Mouse (Mus musculus): Measurements from ENCODE around the gene Cd83. TPM values are rescaled to one million over a fixed set of nuclear protein-coding genes. Genes with fewer than 3 reads are reported as not detected.

Cd83 gene
- 1 to 10 TPM; 2.3 to 3.5 TPM for total RNA-seq (2021)
- long read RNA-seq, experiment 1, transcript Cd83-201 (5 exons, 2,477 nt), result major isoform, 8 of 10 reads
- long read RNA-seq, experiment 1, partial matches to known transcripts, result 0 of 10 reads
- long read RNA-seq, experiment 1, other reads (novel, unspliced or antisense), result 2 of 10 reads
- long read RNA-seq, experiment 2, transcript Cd83-201 (5 exons, 2,477 nt), result major isoform, 7 of 11 reads
- long read RNA-seq, experiment 2, partial matches to known transcripts, result 0 of 11 reads
- long read RNA-seq, experiment 2, other reads (novel, unspliced or antisense), result 4 of 11 reads

DNA sequence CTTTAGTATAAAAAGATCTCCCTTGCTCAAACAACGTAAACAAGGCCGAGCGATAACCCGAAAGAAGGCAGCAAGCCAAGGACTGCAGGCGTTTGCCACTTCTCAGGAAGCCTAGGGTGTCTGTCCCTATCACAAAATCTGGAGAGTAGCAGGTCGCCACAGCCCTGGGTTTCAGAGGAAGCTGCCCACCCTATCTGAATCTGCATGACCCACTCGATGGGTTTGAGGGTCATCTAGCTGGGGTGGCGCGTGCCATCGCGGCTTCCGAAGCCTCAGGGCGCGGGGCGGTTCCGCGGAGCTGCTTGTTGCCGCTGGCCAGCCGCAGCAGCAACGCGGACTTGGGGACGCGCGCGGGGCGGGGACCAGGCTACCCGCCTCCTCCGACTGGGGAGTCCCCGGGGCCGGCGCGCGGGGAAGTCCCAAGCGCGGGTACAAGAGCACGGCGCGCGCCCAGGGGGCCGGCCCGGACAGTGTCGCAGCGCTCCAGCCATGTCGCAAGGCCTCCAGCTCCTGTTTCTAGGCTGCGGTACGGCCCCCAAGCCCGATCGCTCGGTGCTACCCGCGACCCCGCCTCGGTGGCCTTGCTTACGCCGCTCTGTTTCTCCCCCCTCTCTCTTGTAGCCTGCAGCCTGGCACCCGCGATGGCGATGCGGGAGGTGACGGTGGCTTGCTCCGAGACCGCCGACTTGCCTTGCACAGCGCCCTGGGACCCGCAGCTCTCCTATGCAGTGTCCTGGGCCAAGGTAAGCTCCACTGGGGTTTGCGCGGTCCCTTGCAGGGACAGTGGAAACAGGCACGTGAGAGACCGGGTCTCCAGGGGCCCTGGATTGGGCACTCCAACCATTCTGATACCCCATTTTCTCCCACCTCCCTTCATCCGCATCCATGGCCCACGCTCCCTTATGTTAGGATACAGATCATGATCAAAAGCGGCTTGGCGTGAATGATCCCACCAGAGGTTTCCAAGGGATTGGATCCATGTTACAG lies at the start of gene Cd83:
TSS of gene Cd83 (plus strand) at position 51 of the 987 bp plus-strand sequence.
- DNase-seq, result peak; percentile 77 to 88

DNA sequence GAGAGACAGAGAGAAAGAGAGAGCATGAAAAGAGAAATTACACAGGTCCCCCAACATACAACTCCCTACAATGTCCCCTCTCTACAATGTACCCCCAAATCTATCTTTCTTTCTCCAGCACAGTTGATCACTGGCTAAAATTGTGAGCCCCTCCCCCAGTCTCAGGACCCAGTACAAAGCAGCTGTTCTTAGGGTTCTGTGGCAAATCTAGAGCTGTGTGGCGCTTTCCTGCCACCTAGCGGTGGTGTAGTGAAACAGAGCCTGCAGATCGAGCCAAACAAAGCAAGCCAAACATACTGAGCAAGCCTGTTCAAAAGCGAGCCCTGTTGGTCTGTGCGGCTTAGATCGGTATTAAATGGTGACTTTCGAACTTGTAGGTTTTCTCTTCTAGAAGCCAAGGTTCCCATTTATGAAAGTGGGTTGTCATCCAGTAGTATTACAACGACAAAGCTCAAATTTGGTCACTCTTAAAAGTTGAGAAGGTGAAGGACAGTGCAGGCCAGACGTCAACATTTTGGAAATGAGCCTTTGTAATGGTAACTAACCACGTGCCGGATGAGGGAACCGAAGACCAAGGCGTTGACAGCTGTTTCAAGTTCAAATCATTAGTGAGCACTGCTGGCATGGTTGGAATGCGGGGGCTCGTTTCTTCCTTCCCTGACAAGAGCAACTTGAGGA lies 44.8 kb upstream of the Cd83 start:
- DNase-seq, result peak; percentile 75 to 82

DNA sequence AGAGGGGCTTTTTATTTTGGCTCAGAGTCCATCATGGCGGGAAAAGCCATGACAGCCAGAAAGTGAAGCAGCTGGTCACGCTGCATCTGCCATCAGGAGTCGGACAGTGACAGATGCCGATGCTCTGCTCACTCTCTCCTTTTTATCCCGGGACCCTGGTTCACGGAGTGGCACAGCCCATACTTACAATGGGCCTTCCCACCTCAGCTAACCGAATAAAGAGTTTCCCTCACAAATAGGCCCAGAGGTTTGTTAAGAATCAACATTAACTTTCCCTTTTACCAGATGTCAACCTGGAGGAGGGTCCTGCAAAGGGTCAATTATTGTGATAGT lies 44.3 kb upstream of the Cd83 start:
- DNase-seq, result no peak

DNA sequence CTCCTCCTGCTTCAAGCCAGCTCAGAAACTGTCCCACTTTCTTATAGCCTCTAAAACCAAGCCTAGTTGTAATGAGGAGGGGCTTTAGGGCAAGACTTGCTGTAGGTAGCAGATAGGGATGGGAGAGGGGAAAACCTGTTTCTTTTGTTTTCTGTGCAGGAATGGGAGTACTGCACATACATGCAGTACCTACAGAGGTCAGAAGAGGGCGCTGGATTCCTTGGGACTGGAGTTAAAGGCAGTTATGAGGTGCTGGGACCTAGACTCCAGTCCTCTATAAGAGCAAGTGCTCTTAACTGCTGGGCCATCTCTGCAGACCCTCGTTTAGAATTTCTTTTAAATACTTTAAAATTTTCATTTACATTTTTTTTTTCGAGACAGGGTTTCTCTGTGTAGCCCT lies 41.9 kb upstream of the Cd83 start:
- DNase-seq, result no peak

DNA sequence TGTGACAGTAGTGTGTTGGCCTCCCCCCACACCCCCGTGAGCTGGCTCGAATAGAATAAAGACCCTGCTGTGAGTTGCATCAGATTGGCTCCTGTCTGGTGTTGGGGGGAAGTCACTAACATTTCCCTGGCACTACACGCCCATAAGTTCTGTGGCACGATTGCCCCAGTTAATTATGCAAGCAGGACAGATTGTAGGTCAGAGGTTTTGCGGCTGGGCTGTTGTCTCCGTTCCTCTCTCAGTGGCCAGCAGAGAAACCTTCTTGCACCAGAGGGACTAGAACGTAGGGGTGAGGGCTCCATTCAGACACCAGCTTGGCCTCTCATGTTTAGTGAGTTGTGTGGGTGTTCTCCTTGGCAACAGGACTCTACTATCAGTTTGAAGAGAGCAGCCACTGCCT lies 40.3 kb upstream of the Cd83 start:
- no peak for DNase-seq

DNA sequence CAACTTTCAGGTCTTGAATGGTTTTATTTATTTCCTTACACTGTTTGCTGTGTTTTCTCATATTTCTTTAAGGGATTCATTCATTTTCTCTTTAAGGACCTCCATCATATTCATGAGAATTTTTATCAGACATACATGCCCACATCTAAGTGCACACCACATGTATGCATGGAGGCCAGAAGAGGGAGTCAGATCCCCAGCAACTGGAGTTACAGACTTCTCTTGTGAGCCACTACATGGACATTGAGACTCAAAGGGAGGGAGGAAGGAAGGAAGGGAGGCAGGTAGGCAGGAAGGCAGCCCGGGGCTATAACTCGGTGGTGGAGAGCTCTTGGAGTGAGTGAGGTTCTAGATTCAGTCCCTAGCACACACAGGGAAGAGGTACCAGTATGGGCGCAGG lies 34.3 kb upstream of the Cd83 start:
- DNase-seq, result peak in 1 of 2 experiments; percentile 13

DNA sequence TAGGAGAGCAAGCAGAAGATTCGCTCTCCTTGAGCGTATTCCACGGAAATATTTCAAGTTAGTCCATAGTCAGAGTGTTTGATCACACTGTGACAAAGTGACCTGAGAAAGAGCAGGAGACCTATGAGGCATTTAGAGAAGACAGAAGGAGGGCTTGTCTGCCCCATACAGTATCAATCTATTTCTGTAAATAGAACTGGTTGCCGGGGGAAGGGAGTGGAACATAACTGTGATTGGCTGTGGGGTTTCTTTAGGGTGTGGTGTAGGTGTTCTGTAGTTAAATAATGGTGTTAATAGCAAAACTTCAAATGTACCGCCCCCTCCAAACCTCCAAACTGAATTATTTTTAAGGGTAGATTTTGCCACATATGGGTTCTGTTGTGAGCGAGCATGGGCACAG lies 33.6 kb upstream of the Cd83 start:
- no peak for DNase-seq

DNA sequence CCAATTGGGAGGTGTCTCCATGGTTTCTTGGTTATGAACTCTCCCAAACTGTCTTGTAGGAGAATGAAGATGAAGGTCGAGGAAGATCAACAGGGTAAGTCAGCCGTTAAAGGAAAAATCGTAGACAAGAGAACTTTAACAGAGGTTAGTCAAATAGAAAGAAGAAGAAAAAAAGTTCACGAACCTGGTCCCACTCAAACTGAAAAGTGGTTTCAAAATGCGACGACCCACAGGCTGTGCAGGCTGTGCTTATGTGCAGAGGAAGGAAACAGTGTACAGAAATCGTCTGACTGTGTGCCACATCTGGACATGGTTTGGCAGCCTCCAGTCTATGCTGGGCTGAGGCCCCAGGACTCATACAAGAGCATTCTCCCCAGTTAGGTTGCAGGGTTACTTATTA lies 32.2 kb upstream of the Cd83 start:
- no peak for DNase-seq

DNA sequence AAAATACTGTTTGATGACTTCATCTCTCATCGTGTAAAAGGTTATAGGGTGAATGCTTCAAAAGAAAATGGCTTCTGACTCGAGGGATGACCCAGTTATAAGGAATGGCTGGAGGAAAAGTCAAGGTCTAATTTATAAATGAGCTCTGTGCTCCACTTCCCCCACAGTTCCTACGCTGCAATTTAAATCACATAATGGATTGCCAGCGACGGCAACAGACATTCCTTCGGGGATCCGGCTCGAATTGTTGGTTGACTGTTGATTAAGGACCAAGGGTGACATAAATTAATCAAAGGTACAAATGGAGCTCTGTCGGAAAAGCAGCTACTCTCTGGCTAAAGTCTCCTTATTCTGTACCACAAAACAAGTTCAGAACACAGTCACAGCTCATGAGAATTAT lies 30.9 kb upstream of the Cd83 start:
- DNase-seq, result no peak

DNA sequence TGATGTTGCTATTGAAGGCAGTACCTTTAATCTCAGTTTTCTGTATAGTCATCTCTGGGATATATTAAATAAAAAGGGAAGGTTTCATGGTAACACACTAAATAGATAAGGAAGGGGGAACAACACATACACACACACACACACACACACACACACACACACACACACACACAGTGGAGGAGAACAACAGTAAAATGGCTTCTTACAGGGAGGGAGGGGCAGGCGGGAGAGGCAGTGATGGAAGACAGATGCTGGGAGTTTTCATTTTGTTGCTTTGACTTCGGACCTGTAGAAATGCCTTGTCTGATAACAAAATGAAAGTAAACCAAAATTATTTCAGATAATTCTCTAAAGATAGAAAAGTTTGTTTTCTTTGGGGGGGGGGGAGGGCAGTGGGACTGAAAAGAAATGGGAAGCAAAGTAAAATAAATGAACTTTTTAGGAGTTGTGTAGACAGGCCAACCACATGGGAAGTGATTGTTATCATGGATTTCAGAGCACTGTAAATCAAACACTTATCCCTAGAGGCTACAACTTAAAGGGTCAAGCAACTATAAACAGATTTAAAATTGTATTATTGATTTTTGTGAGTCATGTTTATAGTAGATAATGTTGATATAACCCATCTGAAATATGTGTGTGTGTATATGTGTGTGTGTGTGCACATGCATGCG lies 30.0 kb upstream of the Cd83 start:
- DNase-seq, result no peak

DNA sequence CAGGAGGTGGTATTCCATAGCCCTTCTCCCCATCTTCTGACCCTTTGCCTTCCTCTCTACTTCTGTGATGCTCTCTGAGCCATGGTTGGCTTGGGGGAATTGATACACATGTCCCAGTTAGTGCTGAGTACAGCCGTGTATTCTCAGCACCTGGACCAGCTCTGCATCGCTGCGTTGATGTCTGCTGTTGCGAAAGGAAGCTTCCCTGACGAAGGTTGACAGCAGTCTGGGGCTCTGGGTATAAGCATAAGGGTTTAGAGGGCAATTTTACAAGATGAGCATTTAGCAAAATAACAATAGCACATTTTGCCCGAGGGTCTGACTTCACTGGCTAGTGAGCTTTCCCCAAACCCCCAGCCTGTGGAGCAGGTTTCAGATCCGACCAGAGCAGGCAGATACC lies 29.0 kb upstream of the Cd83 start:
- no peak for DNase-seq

DNA sequence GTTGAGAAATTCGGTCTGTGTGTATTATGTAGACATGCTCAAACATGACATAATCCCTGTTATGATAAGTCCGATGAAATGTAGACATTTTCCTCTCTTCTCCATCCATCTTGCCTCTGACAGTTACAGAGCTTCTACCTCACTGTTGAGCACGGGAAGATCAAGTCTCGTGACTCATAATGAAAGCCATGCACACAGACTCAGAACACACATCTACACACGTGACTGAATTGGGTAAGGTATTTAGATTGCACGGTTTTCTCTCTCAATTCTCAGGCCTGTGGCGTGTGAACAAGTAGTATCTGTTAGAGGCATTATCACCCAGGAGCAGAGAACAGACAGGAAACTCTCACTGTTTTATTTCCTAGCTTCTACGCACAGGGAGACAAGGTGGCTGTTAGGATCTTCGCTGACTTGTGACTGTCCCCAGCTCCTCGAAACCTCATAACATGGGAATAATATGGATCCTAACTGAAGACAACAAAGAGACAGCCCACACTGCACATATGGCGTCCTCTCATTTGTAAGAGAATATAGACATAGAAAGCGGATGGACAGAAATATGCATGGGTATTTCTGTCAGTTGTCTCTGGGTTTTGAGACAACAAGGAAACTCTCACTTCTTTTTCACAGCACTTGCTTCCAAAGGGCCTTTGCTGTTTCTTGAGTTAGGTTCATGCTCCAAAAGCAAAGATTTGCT lies 23.3 kb upstream of the Cd83 start:
- no peak for DNase-seq

DNA sequence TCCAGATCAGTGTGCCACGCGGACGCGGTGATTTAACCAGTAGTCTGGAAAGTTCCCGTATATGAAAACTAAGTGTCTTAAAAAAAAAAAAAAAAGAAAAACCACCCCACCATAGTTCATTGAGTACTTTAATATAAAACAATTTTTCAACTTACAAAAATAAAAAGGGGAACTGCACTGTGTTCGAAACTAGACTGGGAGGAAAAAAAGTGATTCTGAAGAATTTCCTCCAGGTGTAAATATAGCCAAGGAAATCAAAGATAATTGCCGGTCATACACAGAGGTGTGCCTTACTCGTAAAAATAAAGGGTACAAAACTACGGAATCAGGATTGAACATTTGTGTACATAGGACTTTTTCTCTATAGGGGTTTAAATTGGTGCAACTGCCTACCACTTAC lies 21.7 kb upstream of the Cd83 start:
- DNase-seq, result no peak

DNA sequence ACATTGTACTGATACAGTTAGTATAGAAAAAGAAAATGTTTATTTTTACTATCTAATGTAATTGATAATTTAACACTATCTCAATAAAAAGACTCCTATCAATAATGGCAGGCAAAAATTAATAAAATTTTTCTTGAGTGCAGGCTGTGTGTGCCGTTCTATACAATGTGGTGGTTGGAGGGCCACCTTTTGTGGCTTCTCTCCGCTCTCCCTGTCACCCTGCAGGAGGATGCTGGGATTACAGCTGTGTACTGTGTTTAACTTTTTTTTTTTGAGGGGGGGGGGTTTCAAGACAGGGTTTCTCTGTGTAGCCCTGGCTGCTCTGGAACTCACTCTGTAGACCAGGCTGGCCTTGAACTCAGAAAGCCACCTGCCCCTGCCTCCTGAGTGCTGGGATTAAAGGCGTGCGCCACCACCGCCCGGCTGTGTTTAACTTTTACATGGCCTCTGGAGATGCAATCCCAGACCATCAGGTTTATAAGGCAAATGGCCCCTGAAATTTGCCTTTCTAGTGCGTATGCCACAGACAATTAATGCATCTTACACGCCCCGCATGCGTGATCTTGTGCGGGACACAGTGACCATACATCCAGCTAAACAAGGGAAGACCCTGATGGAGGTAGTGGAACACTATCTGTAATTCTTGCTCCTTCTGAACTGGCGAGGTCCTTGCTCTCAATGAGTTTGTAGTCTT lies 21.1 kb upstream of the Cd83 start:
- no peak for DNase-seq

DNA sequence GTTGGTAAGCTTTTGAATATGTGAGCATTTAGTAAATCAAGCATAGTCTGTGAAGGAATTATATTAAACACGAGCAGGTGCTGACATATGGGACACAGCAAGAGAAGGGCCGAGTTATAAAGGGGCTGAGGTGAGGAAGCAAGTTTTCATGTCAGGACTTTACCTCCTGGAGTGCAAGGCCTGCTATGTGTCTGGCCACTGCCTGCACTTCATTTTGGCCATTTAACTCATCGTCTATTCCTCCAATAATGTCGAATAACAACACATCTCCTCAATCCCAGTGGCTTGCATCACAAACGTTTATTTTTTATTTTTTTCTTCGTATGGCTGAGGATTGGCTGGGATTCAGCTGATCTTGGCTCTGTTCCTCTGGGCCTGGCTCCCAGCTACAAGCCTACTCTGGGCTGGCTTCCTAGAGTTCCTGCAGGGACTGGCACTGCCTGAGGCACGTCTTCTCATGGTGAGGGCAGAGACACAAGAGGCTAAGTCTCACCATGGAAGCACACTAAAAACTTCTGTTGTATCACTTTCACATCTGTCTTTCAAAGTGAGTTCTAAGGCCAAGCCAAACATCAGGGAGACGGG lies 20.5 kb upstream of the Cd83 start:
- DNase-seq, result peak; percentile 52 to 53

DNA sequence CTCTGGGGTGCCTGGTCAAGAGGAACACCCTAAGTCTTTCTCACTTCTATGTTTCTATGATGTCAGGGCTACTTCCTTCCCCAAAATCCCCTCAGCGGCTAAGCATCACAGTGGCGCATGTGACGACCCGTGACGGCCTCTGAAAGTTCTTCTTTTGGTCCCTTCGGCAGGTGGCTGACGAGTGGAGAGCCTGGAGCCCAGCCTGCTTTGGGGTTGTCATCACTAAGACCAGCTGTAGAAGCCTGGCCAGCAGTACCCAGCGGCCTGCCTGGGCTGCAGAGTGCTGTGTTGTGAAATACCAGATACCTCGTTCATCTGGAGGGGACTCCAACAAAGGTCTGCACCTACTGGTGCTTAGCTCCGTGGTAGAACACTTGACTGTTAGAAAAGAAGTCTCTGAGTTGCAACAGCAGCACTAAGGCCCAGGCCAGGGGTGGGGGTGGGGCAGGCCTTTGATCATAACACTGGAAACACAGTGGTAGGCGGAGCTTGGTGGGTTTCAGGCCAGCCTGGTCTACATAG lies 19.2 kb upstream of the Cd83 start:
- DNase-seq, result peak; percentile 38 to 77

DNA sequence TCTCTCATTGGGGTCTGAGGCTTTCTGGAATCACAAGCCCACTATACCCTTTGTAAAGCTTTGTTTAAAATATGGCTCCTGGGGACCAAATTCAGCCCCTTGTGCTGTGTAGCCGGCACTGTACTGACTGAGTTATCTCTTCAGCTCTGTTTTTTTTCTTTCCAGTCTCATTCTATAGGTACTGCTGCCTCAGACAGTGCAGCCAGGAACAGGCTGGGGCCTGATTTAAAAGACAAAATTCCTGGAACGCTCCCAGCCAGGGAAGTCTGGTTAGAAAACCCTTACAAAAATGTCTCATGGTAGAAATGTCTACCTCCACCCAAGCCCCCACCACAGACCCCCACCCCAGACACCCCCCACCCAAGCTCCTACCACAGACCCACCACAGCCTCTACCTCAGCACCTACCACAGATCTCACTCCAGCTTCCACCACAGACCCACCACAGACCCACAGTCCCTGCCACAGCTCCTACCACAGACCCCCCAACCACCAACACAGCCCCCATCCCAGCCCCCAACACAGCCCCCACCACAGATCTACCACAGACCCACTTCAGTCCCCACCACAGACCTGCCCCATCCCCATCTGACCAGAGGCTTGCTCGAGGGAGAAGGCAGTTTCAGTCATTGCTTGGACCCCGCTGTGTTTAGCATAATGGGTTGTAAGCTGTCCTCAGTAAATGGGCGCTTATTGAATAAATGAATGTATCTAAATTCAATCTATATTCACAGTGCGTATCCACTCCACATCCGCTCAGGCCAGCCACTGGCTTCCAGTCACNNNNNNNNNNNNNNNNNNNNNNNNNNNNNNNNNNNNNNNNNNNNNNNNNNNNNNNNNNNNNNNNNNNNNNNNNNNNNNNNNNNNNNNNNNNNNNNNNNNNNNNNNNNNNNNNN lies 17.5 kb upstream of the Cd83 start:
- DNase-seq, result no peak

DNA sequence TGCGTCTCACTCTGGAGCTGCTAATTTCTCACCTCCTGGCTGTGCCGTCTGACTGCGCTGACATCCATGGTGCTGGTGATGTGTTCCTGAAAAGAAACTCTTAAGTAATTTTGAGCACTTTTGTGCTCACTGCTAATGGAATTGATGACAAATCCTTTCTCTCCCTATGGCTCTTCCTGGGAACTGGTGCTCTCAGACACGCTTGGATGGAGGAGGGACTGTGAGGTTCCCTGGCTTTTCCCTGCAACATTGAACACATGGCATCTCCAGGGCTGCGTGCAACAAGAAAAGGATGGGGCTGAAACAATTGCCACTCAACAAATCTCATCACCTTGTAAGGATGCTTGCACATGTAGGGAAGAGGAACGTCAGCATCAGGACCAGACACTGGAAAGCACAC lies 11.6 kb upstream of the Cd83 start:
- DNase-seq, result no peak

DNA sequence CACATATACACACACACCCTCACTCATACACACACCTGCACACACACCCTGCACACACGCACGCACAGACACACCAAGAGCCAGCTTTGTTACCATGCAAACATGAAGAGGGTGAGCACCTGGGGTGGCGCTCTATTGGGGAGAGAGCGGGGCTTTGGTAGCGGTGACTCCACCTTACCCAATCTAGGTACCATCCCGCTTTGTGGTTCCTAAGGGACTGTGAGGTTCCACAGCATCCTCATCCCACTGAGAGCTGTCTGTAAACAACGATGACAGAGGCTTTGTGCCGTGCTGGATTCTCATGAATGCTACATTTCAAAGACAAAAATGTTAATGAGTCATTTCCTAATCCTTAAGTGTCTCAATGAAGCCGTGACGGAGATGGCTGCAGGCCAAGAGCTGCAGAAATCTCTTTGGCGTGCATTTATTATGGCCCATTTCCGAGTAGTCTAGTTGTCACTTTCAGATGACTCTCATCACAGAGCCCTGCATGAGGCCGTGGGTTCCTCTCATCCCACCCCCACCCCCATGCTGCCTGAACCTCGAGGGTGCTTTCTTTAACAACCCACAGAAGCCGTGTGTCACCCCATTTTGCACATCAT lies 10.5 kb upstream of the Cd83 start:
- DNase-seq, result peak; percentile 63 to 75

Measured in heart, adult 18-20 months (tissue).